Mouse (Mus musculus) spleen, adult 2 months (tissue): ENCODE measurements at regions not wholly inside any gene's neighbourhood (a gene's known extent, or its start where the extent isn't known, plus 50 kb on each side); places are given as distances from the start of the nearest gene placed in this dataset.

Source experiments
- DNase-seq, 2 experiments: peaks; one replicate each; pipeline versions ENCODE4 v3.0.0 to v3.0.0-alpha.2; 2012 to 2021; ENCODE audit warnings: low spot score in 2 of 2, low read depth in 1 of 2
- H3K27ac ChIP-seq: fragments of 200-500 bp; 2 replicates; pipeline ENCODE4 v1.5.1; 2012; ENCODE audit warnings: low read length, inconsistent platforms; ENCODE audit not compliant: insufficient read depth
- H3K27me3 ChIP-seq: fragments of 200-500 bp; 2 replicates; pipeline ENCODE4 v1.6.1; 2012; ENCODE audit warnings: mild to moderate bottlenecking, moderate library complexity, low read length, inconsistent platforms; ENCODE audit not compliant: control insufficient read depth, insufficient read depth
- H3K36me3 ChIP-seq: fragments of 200-500 bp; 2 replicates; pipeline ENCODE4 v1.6.1; 2012; ENCODE audit warnings: mild to moderate bottlenecking, low read length, inconsistent platforms; ENCODE audit not compliant: control insufficient read depth, insufficient read depth
- H3K4me1 ChIP-seq: fragments of 200-500 bp; 2 replicates; pipeline ENCODE4 v1.6.1; 2011; ENCODE audit warnings: inconsistent platforms; ENCODE audit not compliant: control insufficient read depth, insufficient read depth, insufficient read length
- H3K4me3 ChIP-seq: fragments of 200-500 bp; 2 replicates; pipeline ENCODE4 v1.5.1; 2011; ENCODE audit warnings: mild to moderate bottlenecking, inconsistent platforms; ENCODE audit not compliant: insufficient read depth, insufficient read length; ENCODE audit errors: extremely low read depth
- CTCF ChIP-seq: fragments of 200-500 bp; IDR thresholded peaks from 2 replicates; pipeline ENCODE4 v1.5.1; 2011; ENCODE audit warnings: mild to moderate bottlenecking, inconsistent platforms; ENCODE audit not compliant: insufficient read depth, insufficient read length, insufficient replicate concordance; ENCODE audit errors: extremely low read depth
- POLR2A ChIP-seq: fragments of 200-500 bp; IDR thresholded peaks from 2 replicates; pipeline ENCODE4 v1.6.1; 2011; ENCODE audit warnings: low read depth, low read length, inconsistent platforms
- WGBS: fragments of 180-500 bp; shearing (Covaris S2); methylation state at CpG from one replicate; pipeline ENCODE4 v1.1.7; 2018; 5-methylcytosine and 5-hydroxymethylcytosine counted together

- 63% methylated on average over 1 of the region's 1 CpGs for WGBS
These were observed 51.2 kb upstream of the Hsf2 start for GRCm38 (mm10) chr10:57434990-57435389.

More at GRCm38 (mm10) chr10:57434990-57435389, 51.2 kb upstream of the Hsf2 start:
- no peak for TF ChIP-seq POLR2A
- no peak for TF ChIP-seq CTCF
- no peaks in the 10 kb centered on the region for H3K27me3 ChIP-seq
- no peak overlapping the region for H3K4me3 ChIP-seq
- H3K4me1 ChIP-seq: no peaks in the 10 kb centered on the region
- no peak overlapping the region for H3K27ac ChIP-seq
- no peaks in the 10 kb centered on the region for H3K36me3 ChIP-seq
- DNase-seq: peak in 1 of 2 experiments; percentile 4
